Mouse (Mus musculus) C2C12 (cell line): ENCODE data around the gene Cdkn2b. TPM values are rescaled to one million over a fixed set of nuclear protein-coding genes. Genes with fewer than 3 reads are reported as not detected.

Experiments
- H3K27me3 ChIP-seq: one replicate; pipeline ENCODE4 v1.6.1; 2011; ENCODE audit not compliant: control insufficient read depth, insufficient read depth, insufficient read length
- H3K36me3 ChIP-seq: one replicate; pipeline ENCODE4 v1.6.1; 2011; ENCODE audit not compliant: control insufficient read depth, insufficient read depth
- H3K4me3 ChIP-seq: one replicate; pipeline ENCODE4 v1.5.1; 2011; ENCODE audit warnings: mild to moderate bottlenecking, control low read depth; ENCODE audit not compliant: poor library complexity, insufficient read depth, severe bottlenecking
- H3K79me2 ChIP-seq: one replicate; pipeline ENCODE4 v1.6.1; 2011; ENCODE audit not compliant: control insufficient read depth, insufficient read depth
- H3K79me3 ChIP-seq: one replicate; pipeline ENCODE4 v1.6.1; 2011; ENCODE audit warnings: low read depth, control low read depth
- H3ac ChIP-seq: one replicate; pipeline ENCODE3; 2011; ENCODE audit warnings: low read depth; ENCODE audit not compliant: control insufficient read depth, insufficient read length
- CEBPB ChIP-seq: IDR thresholded peaks from one replicate; pipeline ENCODE4 v1.6.1; 2011; ENCODE audit warnings: low read depth, mild to moderate bottlenecking, control low read depth, moderate library complexity
- CTCF ChIP-seq: IDR thresholded peaks from one replicate; pipeline ENCODE4 v1.5.1; 2011; ENCODE audit not compliant: control insufficient read depth, insufficient read depth, insufficient read length
- FOSL1 ChIP-seq: IDR thresholded peaks from one replicate; pipeline ENCODE4 v1.8.0; 2011; ENCODE audit warnings: mild to moderate bottlenecking, low read length; ENCODE audit not compliant: poor library complexity, insufficient read depth, severe bottlenecking
- MAX ChIP-seq: IDR thresholded peaks from one replicate; pipeline ENCODE4 v1.6.1; 2011; ENCODE audit warnings: mild to moderate bottlenecking, control low read depth
- MYOD1 ChIP-seq: IDR thresholded peaks from one replicate; pipeline ENCODE4 v1.6.1; 2011; ENCODE audit warnings: low read depth; ENCODE audit not compliant: control insufficient read depth, insufficient read length
- MYOG ChIP-seq: IDR thresholded peaks from one replicate; pipeline ENCODE4 v1.6.1; 2011; ENCODE audit not compliant: control insufficient read depth, insufficient read length; ENCODE audit errors: extremely low read depth
- USF1 ChIP-seq: IDR thresholded peaks from one replicate; pipeline ENCODE4 v1.6.1; 2011; ENCODE audit warnings: low read depth, mild to moderate bottlenecking, control low read depth, moderate library complexity
- polyA plus RNA-seq: library from polyadenylated mRNA; unstranded; fragments of >200 nt; fragmentation: generic; extraction: Trizol; gene quantifications from one replicate; pipeline ENCODE4 v1.2.1, GENCODE M21; 2012; ENCODE audit warnings: missing spikeins

Gene Cdkn2b
- polyA plus RNA-seq, 1 experiment, result not detected

DNA sequence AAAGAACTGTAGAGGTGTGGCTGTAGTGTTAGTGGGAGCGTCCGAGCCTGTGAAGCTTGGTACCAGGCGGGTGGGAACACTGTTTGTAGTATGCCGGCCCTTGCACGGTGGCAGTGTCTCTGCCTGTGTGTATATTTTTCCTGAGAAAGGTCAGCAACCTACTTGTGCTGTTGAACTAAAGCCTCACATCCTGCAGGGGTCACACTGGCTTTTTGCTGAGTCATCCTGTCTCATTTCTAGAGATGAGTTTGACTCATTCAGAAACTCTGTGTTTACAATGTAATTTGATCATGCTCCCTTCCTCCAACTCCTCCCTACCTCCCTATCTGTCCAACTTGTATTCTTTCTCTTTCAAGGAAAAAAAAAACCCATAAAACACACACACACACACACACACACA, 40.6 kb upstream of the Cdkn2b start:
- Histone ChIP-seq H3K27me3 (no peaks in the 10 kb centered on the region), H3K4me3 (no peak overlapping the region)
- TF ChIP-seq CTCF, result no peak
- TF ChIP-seq MAX, result no peak
- TF ChIP-seq USF1, result no peak
- TF ChIP-seq CEBPB, result no peak
- TF ChIP-seq MYOG, result no peak
- no peak for TF ChIP-seq FOSL1
- TF ChIP-seq MYOD1, result no peak

DNA sequence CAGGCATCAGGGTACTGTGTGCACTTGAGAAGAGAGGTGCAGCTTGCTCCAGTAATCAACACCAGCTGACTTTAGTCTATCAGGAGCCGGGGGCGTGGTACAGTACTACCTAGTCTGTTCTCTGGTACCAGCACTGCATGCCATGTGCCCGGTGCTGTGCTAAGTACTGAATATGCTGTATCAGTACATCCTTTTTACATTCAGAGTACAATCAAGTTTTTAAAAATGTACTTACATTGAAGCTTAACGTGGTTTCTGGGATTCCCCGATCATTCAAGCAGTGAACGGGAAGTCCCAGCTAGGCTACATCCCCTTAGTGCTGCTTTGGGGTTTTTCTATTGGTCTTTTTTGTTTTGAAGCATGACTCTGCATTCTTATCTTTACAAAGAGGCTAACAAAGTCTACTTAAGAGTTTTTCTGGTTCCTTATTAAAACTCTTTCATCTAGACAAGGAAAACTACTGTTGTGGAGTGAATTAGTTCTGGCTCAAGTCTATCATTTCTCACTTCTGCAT, 40.2 kb upstream of the Cdkn2b start:
- Histone ChIP-seq H3K4me3 (no peak overlapping the region), H3K36me3 (no peaks in the 10 kb centered on the region), H3K27me3 (no peaks in the 10 kb centered on the region), H3K79me3 (no peaks in the 10 kb centered on the region), H3ac (no peak overlapping the region), H3K79me2 (no peaks in the 10 kb centered on the region)
- no peak for TF ChIP-seq FOSL1

More for the DNA sequence above, 40.6 kb upstream of the Cdkn2b start:
- H3ac ChIP-seq, result no peak overlapping the region
- H3K79me3 ChIP-seq, result no peaks in the 10 kb centered on the region
- H3K36me3 ChIP-seq, result no peaks in the 10 kb centered on the region
- H3K79me2 ChIP-seq, result no peaks in the 10 kb centered on the region

DNA sequence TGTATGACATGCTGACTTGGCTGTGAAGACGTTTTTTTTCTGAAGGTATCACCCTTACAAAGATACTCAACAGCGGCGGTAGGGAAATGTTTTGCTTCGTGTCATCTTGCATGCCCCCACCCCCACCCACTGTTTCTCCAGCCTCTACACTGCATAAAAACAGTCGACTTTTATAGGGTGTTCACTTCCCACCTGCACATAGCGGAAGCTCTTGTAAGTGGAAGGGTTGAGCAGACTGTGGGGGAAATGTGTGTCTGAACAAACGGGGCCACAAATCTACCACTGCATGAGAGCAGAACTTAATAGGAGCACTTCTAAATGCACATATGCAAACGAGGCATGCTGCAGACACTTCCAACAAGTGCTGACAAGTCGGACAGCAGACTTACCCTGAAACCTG, 39.6 kb upstream of the Cdkn2b start:
- H3ac ChIP-seq, result no peak overlapping the region
- TF ChIP-seq CEBPB, result no peak

DNA sequence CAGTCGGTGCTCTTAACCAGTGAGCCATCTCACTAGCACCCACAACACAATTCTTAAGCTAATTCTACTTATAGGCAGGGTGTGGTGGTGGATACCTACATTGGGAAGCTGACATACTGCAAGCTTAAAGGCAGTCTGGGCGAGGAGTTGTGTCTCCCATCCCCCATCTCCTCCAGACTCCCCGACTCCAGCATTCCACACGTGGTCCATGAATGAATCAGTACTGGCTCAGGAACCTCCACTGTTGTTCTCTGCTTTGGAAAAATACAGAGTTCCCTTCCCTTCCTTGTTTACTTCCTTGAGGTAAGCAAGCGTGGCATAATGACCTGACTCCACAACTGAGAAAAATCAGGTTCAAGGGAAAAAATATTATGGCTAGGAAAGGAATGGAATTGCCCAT, 38.0 kb upstream of the Cdkn2b start:
- no peak overlapping the region for H3ac ChIP-seq
- no peak overlapping the region for H3K4me3 ChIP-seq
- H3K27me3 ChIP-seq, result no peaks in the 10 kb centered on the region
- TF ChIP-seq MAX (no peak), MYOG (no peak), CEBPB (no peak), MYOD1 (no peak), USF1 (no peak), FOSL1 (no peak), CTCF (no peak)
- H3K36me3 ChIP-seq, result no peaks in the 10 kb centered on the region
- no peaks in the 10 kb centered on the region for H3K79me2 ChIP-seq
- H3K79me3 ChIP-seq, result no peaks in the 10 kb centered on the region

More for the DNA sequence above, 39.6 kb upstream of the Cdkn2b start:
- Histone ChIP-seq H3K79me2 (no peaks in the 10 kb centered on the region), H3K79me3 (no peaks in the 10 kb centered on the region), H3K27me3 (no peaks in the 10 kb centered on the region), H3K36me3 (no peaks in the 10 kb centered on the region), H3K4me3 (no peak overlapping the region)

DNA sequence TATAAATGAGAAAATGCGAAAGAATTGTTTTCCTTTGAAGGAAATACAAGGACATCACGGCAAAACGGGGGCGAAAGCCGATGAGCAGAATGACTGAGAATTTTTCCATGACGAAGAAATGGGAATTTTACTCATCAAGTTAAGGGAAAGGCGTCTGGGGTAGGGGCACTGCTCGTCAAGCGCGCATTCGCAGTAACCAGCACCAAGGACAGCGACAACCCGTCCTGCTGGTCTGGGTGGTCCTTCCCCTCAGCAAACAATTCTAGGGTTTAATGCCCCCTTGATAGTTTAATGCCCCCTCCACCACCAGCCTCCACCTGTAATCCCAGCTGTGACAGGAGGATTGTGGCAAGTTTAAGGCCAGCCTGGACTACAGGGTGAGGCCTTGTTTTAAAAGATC, 2.6 kb upstream of the Cdkn2b start:
- H3K79me3 ChIP-seq, result no peaks in the 10 kb centered on the region
- no peaks in the 10 kb centered on the region for H3K36me3 ChIP-seq
- no peak for TF ChIP-seq CTCF
- no peak for TF ChIP-seq USF1
- no peak for TF ChIP-seq CEBPB
- no peak for TF ChIP-seq MYOD1
- no peak for TF ChIP-seq FOSL1
- TF ChIP-seq MAX, result no peak
- no peak overlapping the region for H3K4me3 ChIP-seq
- no peaks in the 10 kb centered on the region for H3K27me3 ChIP-seq
- H3ac ChIP-seq, result no peak overlapping the region
- no peaks in the 10 kb centered on the region for H3K79me2 ChIP-seq

DNA sequence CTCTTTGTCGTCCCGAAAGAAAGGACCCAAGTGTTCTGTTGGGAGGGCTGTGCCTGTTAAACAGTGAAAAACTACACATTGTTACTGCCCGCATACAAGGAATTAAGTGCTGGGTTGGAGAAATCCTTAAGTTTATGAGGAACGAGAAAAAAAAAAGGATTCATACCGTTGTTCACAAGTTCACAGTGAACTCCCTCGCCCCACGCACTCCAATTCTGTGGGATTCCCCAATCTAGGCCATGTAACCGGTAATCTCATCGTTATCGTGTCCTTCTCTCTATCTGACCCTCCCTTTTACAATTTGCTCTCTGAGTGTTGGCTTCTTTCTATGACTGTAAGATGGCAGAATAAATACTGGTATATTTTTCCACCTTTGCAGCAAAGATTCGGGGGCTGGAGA, 843 bp downstream of the Cdkn2b start:
- H3K4me3 ChIP-seq, result no peak overlapping the region

More for the DNA sequence above, 843 bp downstream of the Cdkn2b start:
- Histone ChIP-seq H3ac (no peak overlapping the region), H3K79me2 (no peaks in the 10 kb centered on the region), H3K36me3 (no peaks in the 10 kb centered on the region), H3K79me3 (no peaks in the 10 kb centered on the region), H3K27me3 (no peaks in the 10 kb centered on the region)
- no peak for TF ChIP-seq MAX
- no peak for TF ChIP-seq CTCF
- no peak for TF ChIP-seq FOSL1
- TF ChIP-seq USF1, result no peak
- no peak for TF ChIP-seq MYOD1
- TF ChIP-seq MYOG, result no peak
- TF ChIP-seq CEBPB, result no peak
